Mouse (Mus musculus) heart, embryonic 15.5 days (tissue): ENCODE data around the gene Cyp2w1. TPM values are rescaled to one million over a fixed set of nuclear protein-coding genes. Genes with fewer than 3 reads are reported as not detected.
A peak's percentile ranks its signal among the peaks of the same experiment; 100 is the strongest.

ENCODE experiments used
- ATAC-seq: fragments of 200-750 bp; cut with Nextera tagmentation; replicated peaks from 2 replicates; pipeline ENCODE4 v1.8.0; 2017; ENCODE audit warnings: low read depth, moderate TSS enrichment; ENCODE audit not compliant: insufficient number of reproducible peaks, insufficient read depth, low FRiP score
- H3K27ac ChIP-seq: fragments of 300-500 bp; sonication (generic); 2 replicates; pipeline ENCODE4 v1.5.1; 2015; ENCODE audit warnings: mild to moderate bottlenecking, inconsistent platforms
- H3K27me3 ChIP-seq: fragments of 300-500 bp; sonication (generic); 2 replicates; pipeline ENCODE4 v1.6.1; 2015; ENCODE audit warnings: inconsistent platforms
- H3K36me3 ChIP-seq: fragments of 300-500 bp; sonication (generic); 2 replicates; pipeline ENCODE4 v1.6.1; 2015; ENCODE audit warnings: mild to moderate bottlenecking, inconsistent platforms
- H3K4me1 ChIP-seq: fragments of 300-500 bp; sonication (generic); replicated peaks from 2 replicates; pipeline ENCODE4 v1.6.1; 2015; ENCODE audit warnings: inconsistent platforms
- H3K4me2 ChIP-seq: fragments of 300-500 bp; sonication (generic); 2 replicates; pipeline ENCODE4 v1.6.1; 2015; ENCODE audit warnings: inconsistent platforms, mild to moderate bottlenecking, moderate library complexity
- H3K4me3 ChIP-seq: fragments of 300-500 bp; sonication (generic); 2 replicates; pipeline ENCODE4 v1.5.1; 2015; ENCODE audit warnings: mild to moderate bottlenecking, inconsistent platforms
- H3K9ac ChIP-seq: fragments of 300-500 bp; sonication (generic); 2 replicates; pipeline ENCODE4 v1.6.1; 2015; ENCODE audit warnings: mild to moderate bottlenecking, inconsistent platforms
- H3K9me3 ChIP-seq: fragments of 300-500 bp; sonication (generic); replicated peaks from 2 replicates; pipeline ENCODE4 v1.6.1; 2016; ENCODE audit warnings: inconsistent platforms
- WGBS: fragments of 180-500 bp; shearing (Covaris S2); methylation state at CpG from one replicate; pipeline ENCODE4 v1.1.7; 2015; ENCODE audit warnings: mixed read lengths; 5-methylcytosine and 5-hydroxymethylcytosine counted together
- polyA plus RNA-seq: library from polyadenylated mRNA; unstranded; fragments of >200 nt; fragmentation: Nextera tagmentation; extraction: Ambion mirVana; gene quantifications from 2 replicates; pipeline ENCODE4 v1.2.1, GENCODE M21; 2015

The Cyp2w1 gene
- polyA plus RNA-seq, 1 experiment from 2014 or later: not detected

DNA sequence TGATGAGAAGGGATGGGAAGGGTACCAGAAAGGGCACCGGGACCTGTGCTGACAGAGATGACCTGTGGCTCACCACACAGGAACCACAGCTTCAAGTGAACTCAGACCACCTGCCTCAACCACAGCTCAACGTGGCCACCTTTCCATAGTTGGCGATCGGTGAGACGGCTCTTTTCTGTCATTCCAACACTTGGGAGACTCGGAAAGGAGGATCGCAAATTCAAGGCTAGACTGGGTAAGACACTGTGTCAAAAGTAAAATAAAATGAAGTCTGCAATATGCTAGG is 25.8 kb downstream of the Cyp2w1 start:
- Histone ChIP-seq H3K4me2 (peak overlapping the region; percentile 49), H3K9me3 (no peaks in the 10 kb centered on the region), H3K27ac (peak overlapping the region; percentile 98), H3K27me3 (no peaks in the 10 kb centered on the region), H3K4me3 (peak overlapping the region; percentile 18; the same call in 1 of the 2 replicates), H3K36me3 (no peaks in the 10 kb centered on the region), H3K9ac (0 out of 2 replicates have a peak overlapping the region, but pooled peaks have one; percentile 48), H3K4me1 (peaks cover 69% of the 10 kb centered on the region)
- WGBS: 71% methylated on average over 7 of the region's 7 CpGs
- no peak for ATAC-seq

DNA sequence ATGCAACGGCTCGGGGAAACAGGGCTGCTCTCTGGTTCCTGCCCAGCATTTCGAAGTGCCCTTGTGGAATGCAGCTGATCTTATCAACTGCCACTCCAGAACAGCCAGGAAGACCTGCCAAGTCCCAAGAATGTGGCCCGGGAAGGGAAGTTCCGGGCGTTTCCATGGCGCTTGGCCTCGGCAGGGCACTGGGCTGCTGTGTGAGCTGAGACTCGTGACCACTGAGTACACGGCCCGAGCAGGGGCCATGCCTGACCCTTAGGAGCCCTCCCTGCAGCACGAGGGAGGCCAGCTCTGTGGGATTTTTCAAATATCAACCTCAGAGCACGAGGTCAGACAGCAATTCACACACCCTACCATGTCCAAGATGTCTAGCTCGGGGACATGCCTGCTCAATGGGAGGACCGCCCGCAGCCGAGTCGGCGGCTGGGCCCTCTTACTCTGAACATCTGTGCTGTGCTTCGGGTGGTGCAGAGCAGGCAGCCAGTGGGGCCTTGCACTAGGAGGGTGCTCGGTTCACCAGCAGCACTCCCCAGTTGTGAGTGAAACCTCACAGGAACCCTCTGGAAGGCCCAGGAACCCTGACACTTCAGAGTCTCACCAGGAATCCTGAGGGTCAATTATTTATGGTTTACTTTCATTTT is 26.7 kb downstream of the Cyp2w1 start:
- Histone ChIP-seq H3K4me3 (peak overlapping the region; percentile 81; the same call in 1 of the 2 replicates), H3K9ac (no peak overlapping the region), H3K36me3 (no peaks in the 10 kb centered on the region), H3K9me3 (no peaks in the 10 kb centered on the region), H3K4me2 (peak overlapping the region; percentile 81), H3K4me1 (peaks cover 76% of the 10 kb centered on the region), H3K27me3 (no peaks in the 10 kb centered on the region), H3K27ac (peak overlapping the region; percentile 98)
- peak; percentile 55 for ATAC-seq
- 16% methylated on average over 21 of the region's 21 CpGs for WGBS

DNA sequence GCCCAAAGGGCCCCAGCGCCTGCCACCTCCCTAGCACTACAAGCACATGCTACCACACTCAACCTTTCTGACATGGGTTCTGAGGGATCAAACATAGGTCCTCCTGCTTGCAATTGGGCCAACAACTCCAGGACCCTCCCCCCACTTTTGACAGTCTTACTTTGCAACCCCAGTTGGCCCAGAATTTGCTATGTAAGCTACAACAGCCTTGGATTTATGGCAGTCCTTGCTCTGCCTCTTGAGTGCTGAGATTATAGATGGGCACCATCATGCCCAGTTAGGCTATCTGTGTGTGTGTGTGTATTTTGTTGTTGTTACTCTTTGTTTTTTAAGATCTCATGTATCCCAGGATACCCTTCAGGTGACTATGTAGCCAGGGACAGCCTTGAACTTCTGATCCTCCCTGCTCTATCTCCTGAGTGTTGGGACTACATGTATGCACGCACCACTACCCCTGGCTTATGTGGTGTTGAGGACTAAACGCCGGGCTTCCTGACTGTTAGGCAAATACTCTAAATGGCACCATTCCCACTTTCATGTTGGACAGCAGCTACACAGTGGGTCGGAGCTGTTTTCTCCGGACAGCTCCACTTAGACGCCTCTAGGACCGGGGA is 27.5 kb downstream of the Cyp2w1 start:
- Histone ChIP-seq H3K4me2 (peak overlapping the region; percentile 81), H3K9me3 (no peaks in the 10 kb centered on the region), H3K27me3 (no peaks in the 10 kb centered on the region), H3K27ac (peak overlapping the region; percentile 98), H3K9ac (peak overlapping the region; percentile 78), H3K4me3 (peak overlapping the region; percentile 81), H3K4me1 (peaks cover 84% of the 10 kb centered on the region), H3K36me3 (no peaks in the 10 kb centered on the region)
- WGBS: 14% methylated on average over 8 of the region's 8 CpGs
- ATAC-seq: no peak

DNA sequence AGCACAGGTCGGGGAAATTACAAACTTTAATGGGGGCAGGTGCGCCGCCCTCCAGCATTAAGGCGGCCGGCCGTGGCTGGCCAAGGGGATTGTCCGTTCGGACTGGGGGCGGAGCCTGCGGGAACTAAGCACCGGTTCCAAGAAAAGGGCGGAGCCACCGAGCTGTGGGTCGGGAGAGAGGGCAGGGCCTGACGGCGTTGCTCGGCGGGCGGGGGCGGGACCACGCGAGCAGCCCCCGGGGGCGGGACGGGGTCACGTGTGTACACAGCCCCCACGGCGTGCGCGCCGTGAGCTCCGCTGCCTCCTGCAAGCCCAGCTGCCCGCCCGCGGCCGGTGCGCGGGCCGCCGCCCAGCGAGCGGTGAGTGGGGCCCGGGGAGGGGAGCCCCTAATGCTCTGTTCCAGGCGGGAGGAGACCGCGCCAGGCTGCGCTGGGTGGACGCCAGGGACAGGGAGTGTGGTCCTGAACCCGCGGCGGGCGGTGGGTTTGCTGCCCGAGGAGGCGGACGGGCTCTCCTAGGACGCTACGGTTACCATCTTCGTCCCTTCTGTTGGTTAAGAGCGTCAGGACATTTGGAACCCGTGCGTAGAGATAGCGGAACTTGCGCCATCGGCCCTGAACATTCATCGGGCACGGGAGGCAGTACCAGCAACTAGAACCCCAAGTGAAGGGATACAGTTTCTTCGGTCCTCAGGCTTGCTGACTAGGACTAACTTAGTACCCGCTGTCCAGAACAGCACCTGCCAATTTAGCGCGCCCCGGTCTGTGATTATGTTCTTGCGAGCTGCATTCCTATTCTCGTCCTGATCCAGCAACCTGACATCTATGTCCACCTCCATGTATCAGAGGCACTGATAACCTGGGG is 28.2 kb downstream of the Cyp2w1 start:
- Histone ChIP-seq H3K4me1 (peaks cover 91% of the 10 kb centered on the region), H3K27me3 (no peaks in the 10 kb centered on the region), H3K27ac (peak overlapping the region; percentile 98), H3K9ac (peak overlapping the region; percentile 78), H3K4me2 (peak overlapping the region; percentile 81), H3K9me3 (no peaks in the 10 kb centered on the region), H3K36me3 (no peaks in the 10 kb centered on the region), H3K4me3 (peak overlapping the region; percentile 81)
- peak; percentile 76 for ATAC-seq
- WGBS: 1% methylated on average over 60 of the region's 73 CpGs

DNA sequence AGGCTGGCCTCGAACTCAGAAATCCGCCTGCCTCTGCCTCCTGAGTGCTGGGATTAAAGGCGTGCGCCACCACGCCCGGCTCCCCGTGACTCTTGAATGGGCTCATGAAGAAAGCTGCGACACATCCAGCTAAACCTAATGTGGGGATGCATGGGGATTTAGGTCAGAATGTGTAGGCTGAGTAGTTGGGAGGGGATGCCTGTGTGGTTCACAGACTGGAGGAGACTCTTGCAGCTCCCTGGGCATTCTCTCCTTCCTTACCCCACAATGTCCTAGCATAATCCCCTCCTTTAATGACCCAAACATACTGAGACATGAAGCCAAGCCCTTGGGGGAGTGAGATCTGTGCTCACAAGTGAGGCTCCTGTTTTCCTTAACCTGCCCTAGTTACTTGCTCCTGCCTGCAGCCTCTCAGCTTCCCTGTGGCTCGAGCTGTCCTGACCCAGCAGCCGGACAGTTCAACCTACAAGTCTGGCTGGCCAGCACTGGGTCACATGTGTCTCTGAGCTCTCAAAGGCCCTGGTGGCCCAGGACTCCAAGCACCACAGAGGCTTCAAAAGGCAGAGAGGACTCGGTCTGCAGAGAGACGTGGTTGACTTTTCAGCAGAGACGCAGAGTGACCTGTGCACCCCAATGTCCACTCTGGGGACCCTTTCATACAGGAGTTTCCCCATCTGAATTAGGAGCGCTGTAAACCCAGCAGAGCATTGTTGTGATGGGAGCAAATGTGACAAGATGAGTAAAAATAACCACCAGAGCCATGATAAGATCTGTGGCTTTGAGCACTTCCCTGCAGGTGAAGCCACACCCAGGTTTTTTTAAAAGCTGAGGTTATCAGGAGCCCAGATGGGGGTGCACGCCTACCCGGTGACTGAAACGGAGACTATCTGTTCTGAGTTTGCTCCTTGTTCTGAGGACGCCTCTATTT is 29.4 kb downstream of the Cyp2w1 start:
- peak overlapping the region; percentile 81 for H3K4me3 ChIP-seq
- H3K36me3 ChIP-seq: no peaks in the 10 kb centered on the region
- no peaks in the 10 kb centered on the region for H3K9me3 ChIP-seq
- ATAC-seq: no peak
- no peaks in the 10 kb centered on the region for H3K27me3 ChIP-seq
- H3K4me2 ChIP-seq: peak overlapping the region; percentile 81
- peak overlapping the region; percentile 78 for H3K9ac ChIP-seq
- 55% methylated on average over 18 of the region's 18 CpGs for WGBS
- H3K4me1 ChIP-seq: peaks cover 92% of the 10 kb centered on the region
- H3K27ac ChIP-seq: peak overlapping the region; percentile 98

DNA sequence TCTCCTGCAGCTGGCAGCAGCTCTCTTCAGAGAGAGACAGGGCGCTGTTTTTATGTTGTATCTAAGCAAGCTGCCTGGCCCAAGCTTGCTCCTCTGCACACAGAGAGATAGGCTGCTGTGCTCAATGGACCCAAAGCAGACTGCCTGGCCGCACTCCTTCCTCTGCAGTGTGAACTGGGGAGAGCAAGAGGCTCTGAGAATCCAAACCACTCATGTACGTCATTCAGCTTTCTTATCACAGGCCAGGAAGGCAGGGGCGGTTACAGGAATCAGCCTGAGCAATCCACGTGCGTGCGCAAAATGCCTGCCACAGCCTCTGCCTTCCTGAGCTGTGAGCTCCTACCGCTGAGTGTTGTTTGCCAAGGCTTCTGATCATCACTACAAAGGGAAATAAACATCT is 30.3 kb downstream of the Cyp2w1 start:
- peak overlapping the region; percentile 98 for H3K27ac ChIP-seq
- no peaks in the 10 kb centered on the region for H3K27me3 ChIP-seq
- H3K4me1 ChIP-seq: peaks cover 90% of the 10 kb centered on the region
- H3K4me2 ChIP-seq: peak overlapping the region; percentile 81
- H3K4me3 ChIP-seq: peak overlapping the region; percentile 81
- no peaks in the 10 kb centered on the region for H3K9me3 ChIP-seq
- no peaks in the 10 kb centered on the region for H3K36me3 ChIP-seq
- 5% methylated on average over 8 of the region's 8 CpGs for WGBS
- H3K9ac ChIP-seq: peak overlapping the region; percentile 78
- ATAC-seq: peak; percentile 47

DNA sequence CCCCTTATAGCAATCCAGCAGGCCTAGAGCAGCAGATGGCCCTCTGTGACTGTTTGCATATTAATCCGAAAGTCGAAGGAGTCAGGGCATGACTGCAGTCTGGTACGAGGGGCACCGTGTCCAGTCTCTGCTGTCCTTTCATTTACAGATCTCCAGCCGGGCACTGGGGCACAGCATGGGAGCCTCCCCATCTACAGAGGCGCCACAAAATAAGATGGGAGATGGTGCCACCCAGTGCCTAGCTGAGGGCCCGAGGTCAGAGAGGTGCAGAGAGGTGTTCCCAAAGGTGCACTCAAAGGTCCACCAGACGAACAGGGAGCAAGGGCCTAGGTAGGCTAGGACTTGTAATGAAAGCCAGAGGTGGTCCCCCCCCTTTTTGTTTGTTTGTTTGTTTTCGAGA is 30.8 kb downstream of the Cyp2w1 start:
- Histone ChIP-seq H3K27me3 (no peaks in the 10 kb centered on the region), H3K4me2 (peak overlapping the region; percentile 81), H3K9ac (peak overlapping the region; percentile 78), H3K4me1 (peaks cover 90% of the 10 kb centered on the region), H3K4me3 (peak overlapping the region; percentile 81; the same call in 1 of the 2 replicates), H3K9me3 (no peaks in the 10 kb centered on the region), H3K27ac (peak overlapping the region; percentile 98), H3K36me3 (no peaks in the 10 kb centered on the region)
- no peak for ATAC-seq
- 71% methylated on average over 9 of the region's 9 CpGs for WGBS

DNA sequence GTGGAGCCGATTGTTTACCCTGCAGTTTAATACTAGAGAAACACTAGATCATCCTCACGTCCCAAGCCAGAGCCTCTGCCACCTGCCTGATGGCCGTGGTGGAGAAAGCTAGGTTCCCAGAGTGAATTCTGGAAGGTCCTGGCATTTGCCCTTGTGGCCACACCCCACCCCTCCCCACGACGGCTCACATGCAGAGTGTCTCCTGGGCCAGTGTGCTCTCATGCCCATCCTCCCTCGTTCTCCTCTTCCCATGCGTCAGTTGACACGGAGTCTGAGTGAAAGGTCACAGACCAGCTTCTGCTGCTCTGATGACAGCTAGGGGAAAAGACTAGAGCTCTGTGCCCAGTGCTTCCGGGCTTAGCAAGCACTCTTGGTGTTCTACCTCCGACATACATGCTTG is 32.1 kb downstream of the Cyp2w1 start:
- Histone ChIP-seq H3K27ac (peak overlapping the region; percentile 57), H3K9me3 (no peaks in the 10 kb centered on the region), H3K9ac (0 out of 2 replicates have a peak overlapping the region, but pooled peaks have one; percentile 27), H3K4me1 (peaks cover 91% of the 10 kb centered on the region), H3K4me2 (peak overlapping the region; percentile 27), H3K4me3 (no peak overlapping the region), H3K27me3 (no peaks in the 10 kb centered on the region), H3K36me3 (no peaks in the 10 kb centered on the region)
- WGBS: 18% methylated on average over 10 of the region's 10 CpGs
- ATAC-seq: no peak

DNA sequence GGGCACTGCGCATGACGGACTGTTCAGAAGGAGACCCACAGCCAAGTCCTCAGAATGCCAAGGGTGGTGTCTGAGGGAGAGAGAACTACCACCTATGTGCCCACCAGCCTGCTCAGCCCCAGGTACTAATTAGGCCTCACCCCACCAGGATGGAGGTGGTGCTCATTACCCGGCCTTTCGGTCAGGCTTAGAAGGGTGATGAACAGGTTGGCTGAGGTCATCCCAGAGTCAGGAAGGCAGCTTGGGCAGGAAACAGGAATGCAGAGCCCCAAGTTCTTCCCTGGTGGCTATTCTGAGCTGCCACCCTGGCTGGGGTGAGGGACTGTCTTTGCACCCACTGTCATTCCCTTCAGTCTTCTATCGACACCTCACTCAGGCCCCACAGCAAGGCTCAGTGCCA is 33.6 kb downstream of the Cyp2w1 start:
- Histone ChIP-seq H3K9ac (no peak overlapping the region), H3K4me2 (no peak overlapping the region), H3K27me3 (no peaks in the 10 kb centered on the region), H3K4me1 (peaks cover 89% of the 10 kb centered on the region), H3K9me3 (no peaks in the 10 kb centered on the region), H3K36me3 (no peaks in the 10 kb centered on the region), H3K27ac (no peak overlapping the region), H3K4me3 (no peak overlapping the region)
- WGBS: 93% methylated on average over 5 of the region's 5 CpGs
- ATAC-seq: no peak

DNA sequence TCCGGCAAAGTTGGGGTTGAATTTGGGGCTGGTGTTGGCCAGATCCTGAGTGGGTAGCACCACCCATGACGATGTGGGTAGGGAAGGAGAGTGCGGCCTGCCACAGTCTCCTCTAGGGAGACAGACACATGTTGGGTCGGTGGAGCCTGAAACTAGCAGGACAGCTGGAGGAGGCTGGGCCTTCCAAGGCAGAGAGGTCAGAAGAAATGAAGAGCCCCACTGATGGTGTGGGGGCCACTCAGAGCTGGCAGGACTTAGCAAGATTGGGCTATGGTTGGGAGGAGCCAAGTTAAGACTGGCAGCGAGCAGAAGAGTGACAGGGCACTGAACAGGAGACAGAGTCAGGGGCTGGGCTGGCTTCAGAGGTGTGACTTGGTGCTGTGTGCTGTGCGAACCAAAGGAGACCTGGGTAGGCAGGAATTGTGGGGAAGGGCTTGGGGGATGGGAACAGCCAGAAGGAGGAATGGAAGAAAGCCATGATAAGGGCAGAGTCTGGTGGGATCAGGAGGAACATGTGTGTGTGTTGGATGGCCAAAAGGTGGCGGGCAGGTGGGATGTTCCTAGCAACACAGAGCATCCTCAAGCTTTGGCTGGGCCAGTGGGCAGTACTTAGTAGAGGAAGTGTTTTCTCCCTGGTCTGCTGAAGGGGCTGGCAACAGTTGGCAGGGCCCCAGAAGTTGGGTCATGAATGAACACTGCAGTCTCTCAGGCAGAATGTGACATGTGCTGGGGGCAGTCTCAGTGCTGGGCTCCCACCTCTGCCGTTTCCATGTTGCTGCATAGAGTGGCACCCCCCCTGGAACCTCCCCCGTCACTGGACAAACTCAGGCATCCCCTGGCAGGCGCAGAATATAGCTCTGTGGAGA is 35.1 kb downstream of the Cyp2w1 start:
- no peak overlapping the region; the same call in 1 of the 2 replicates for H3K4me2 ChIP-seq
- peaks cover 4% of the 10 kb centered on the region; the same call in 1 of the 2 replicates for H3K36me3 ChIP-seq
- H3K4me1 ChIP-seq: peaks cover 81% of the 10 kb centered on the region
- 71% methylated on average over 10 of the region's 10 CpGs for WGBS
- H3K27ac ChIP-seq: peak overlapping the region; percentile 60
- no peaks in the 10 kb centered on the region for H3K9me3 ChIP-seq
- H3K27me3 ChIP-seq: no peaks in the 10 kb centered on the region
- no peak for ATAC-seq
- H3K4me3 ChIP-seq: no peak overlapping the region
- H3K9ac ChIP-seq: no peak overlapping the region
